8 mouse cellular contexts compared by ENCODE assay signal in the genomic region with DNA sequence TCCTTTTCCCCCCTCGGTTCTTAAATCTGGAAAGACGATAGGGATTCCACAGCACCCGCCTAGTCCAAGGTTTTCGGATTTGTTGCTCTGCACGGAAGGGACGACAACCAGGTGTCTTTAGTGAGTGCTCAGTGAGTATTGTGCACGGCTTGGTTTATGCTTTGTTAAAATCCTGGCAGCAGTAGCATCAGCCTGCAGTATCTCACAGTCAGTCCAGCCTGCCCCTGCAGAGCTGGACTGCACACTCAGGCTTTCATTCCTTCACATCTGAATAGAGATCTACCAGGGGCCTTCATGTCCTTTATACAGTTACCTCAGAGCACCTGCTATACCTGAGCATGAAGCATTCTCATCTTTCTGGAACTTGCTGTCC. TPM values are rescaled to one million over a fixed set of nuclear protein-coding genes. Genes with fewer than 3 reads are reported as not detected.
DNase-seq lines count a peak whose midpoint lies in the region; ATAC-seq and TF ChIP-seq lines count a peak whose summit lies in the region.

No protein-coding gene starts in this region.

- no peaks in the 10 kb centered on the region; the same call in none of the 2 replicates for H3K36me3 ChIP-seq in thymus, adult 2 months (ENCODE audit: control insufficient read depth, insufficient read depth, low read length)
- H3K36me3 ChIP-seq in liver, embryonic 15.5 days (replicated peaks), result peaks cover under 1% of the 10 kb centered on the region; the same call in 1 of the 2 replicates

- peak; percentile 43 for ATAC-seq in liver, embryonic 15.5 days (ENCODE audit: insufficient read depth)

- H3K4me2 ChIP-seq in liver, embryonic 15.5 days, result peak overlapping the region; percentile 83

- no peaks in the 10 kb centered on the region for H3K27me3 ChIP-seq in cerebellum, adult 2 months (ENCODE audit: control insufficient read depth, insufficient read depth, low read length)
- H3K27me3 ChIP-seq in thymus, adult 2 months (ENCODE audit: control insufficient read depth, insufficient read depth, low read length), result no peaks in the 10 kb centered on the region
- H3K27me3 ChIP-seq in liver, embryonic 15.5 days, result no peaks in the 10 kb centered on the region

- peaks cover 3% of the 10 kb centered on the region; the same call in 1 of the 2 replicates for H3K4me1 ChIP-seq in cerebellum, adult 2 months (ENCODE audit: control insufficient read depth, insufficient read depth, low read length)
- H3K4me1 ChIP-seq in thymus, adult 2 months (replicated peaks; ENCODE audit: control insufficient read depth, insufficient read depth, low read length), result peaks cover 20% of the 10 kb centered on the region
- peaks cover 17% of the 10 kb centered on the region for H3K4me1 ChIP-seq in liver, embryonic 15.5 days (replicated peaks)

- peak overlapping the region; percentile 48 for H3K27ac ChIP-seq in cerebellum, adult 2 months (ENCODE audit: insufficient read depth, low read length)
- peak overlapping the region; percentile 63 for H3K27ac ChIP-seq in thymus, adult 2 months (ENCODE audit: control insufficient read depth, insufficient read depth, low read length)
- no peak overlapping the region for H3K27ac ChIP-seq in liver, embryonic 15.5 days (replicated peaks)

- TF ChIP-seq POLR2A in cerebellum, adult 2 months (IDR thresholded peaks at IDR 0.05; ENCODE audit: borderline replicate concordance, insufficient read depth, low read length), result no peak
- no peak for TF ChIP-seq POLR2A in thymus, adult 2 months (IDR thresholded peaks at IDR 0.05; ENCODE audit: control insufficient read depth, extremely low read depth, insufficient read depth, low read length, poor library complexity)

- no peak for TF ChIP-seq CTCF in cerebellum, adult 2 months (IDR thresholded peaks at IDR 0.05; ENCODE audit: borderline replicate concordance, insufficient read depth, low read depth, low read length)
- TF ChIP-seq CTCF in thymus, adult 2 months (IDR thresholded peaks at IDR 0.05; ENCODE audit: borderline replicate concordance, control insufficient read depth, extremely low read depth, insufficient read depth, low read length, poor library complexity), result no peak

- H3K9me3 ChIP-seq in liver, embryonic 15.5 days (replicated peaks), result no peaks in the 10 kb centered on the region

- no peak for DNase-seq in cerebellum, adult 2 months
- no peak for DNase-seq in cerebellum, adult 11-12 months
- DNase-seq in thymus, adult 2 months, result no peak
- DNase-seq in thymus, postnatal 4 days, result no peak
- no peak for DNase-seq in urinary bladder, postnatal 36 days (ENCODE audit: low spot score in 2 of 2)
- DNase-seq in MN1 (ENCODE audit: low spot score), result no peak
- DNase-seq in yolk sac, embryonic 10.5 days (ENCODE audit: low spot score), result no peak

- peak overlapping the region; percentile 76 for H3K4me3 ChIP-seq in cerebellum, adult 2 months (replicated peaks; ENCODE audit: insufficient read depth, low read depth, low read length)
- H3K4me3 ChIP-seq in thymus, adult 2 months (ENCODE audit: control insufficient read depth, insufficient read depth, low read length), result peak overlapping the region; percentile 86
- peak overlapping the region; percentile 69 for H3K4me3 ChIP-seq in liver, embryonic 15.5 days (replicated peaks)

- peak overlapping the region; percentile 50 for H3K9ac ChIP-seq in liver, embryonic 15.5 days

- WGBS in cerebellum, adult 2 months, result 0% methylated on average over 7 of the region's 7 CpGs
- under 1% methylated on average over 7 of the region's 7 CpGs for WGBS in thymus, adult 2 months
- under 1% methylated on average over 7 of the region's 7 CpGs for WGBS in liver, embryonic 15.5 days (ENCODE audit: insufficient replicate concordance)

RNA-seq across cellular contexts. Expression of a gene that starts 0.3 kb away (rescaled TPM):
- 131 and 133 TPM in 2 replicates for polyA plus RNA-seq in cerebellum, adult 2 months (2012; rRNA removed)
- 79.5 and 86.7 TPM in 2 replicates for polyA plus RNA-seq in thymus, adult 2 months (2012; rRNA removed)
- 18.9 and 20.1 TPM in 2 replicates for polyA plus RNA-seq in liver, embryonic 15.5 days (2015; fragmentation: Nextera tagmentation; extraction: Ambion mirVana)

RNA-seq across cellular contexts. Expression of a gene that starts 49.5 kb away (rescaled TPM):
- 82.1 and 89.7 TPM in 2 replicates for polyA plus RNA-seq in cerebellum, adult 2 months (2012; rRNA removed)
- polyA plus RNA-seq in thymus, adult 2 months (2012; rRNA removed), result 192 and 203 TPM in 2 replicates
- 24.6 and 25.4 TPM in 2 replicates for polyA plus RNA-seq in liver, embryonic 15.5 days (2015; fragmentation: Nextera tagmentation; extraction: Ambion mirVana)
